Mouse (Mus musculus): ENCODE data around the gene Vamp5.

Vamp5 gene

GRCm38 (mm10) chr6:72346261-72346660, 34.0 kb downstream of the Vamp5 start:
- DNase-seq (ENCODE audit: low read depth, low spot score) = peak; percentile 27

GRCm38 (mm10) chr6:72345633-72346032, 34.6 kb downstream of the Vamp5 start:
- no peak for DNase-seq (ENCODE audit: low read depth, low spot score)

- peak; percentile 95 for DNase-seq (ENCODE audit: low read depth, low spot score)
These were observed 35.1 kb downstream of the Vamp5 start, which contains the start of gene Usp39 for GRCm38 (mm10) chr6:72345074-72345567. TSS of gene Usp39 (minus strand) at chr6:72345184.

GRCm38 (mm10) chr6:72344396-72345073, 35.7 kb downstream of the Vamp5 start:
- no peak for DNase-seq (ENCODE audit: low read depth, low spot score)

- DNase-seq (ENCODE audit: low read depth, low spot score) = no peak
These were observed 39.8 kb downstream of the Vamp5 start for GRCm38 (mm10) chr6:72340481-72340880.

- DNase-seq (ENCODE audit: low read depth, low spot score) = no peak
These were observed 47.2 kb downstream of the Vamp5 start for GRCm38 (mm10) chr6:72333111-72333510.

- no peak for DNase-seq (ENCODE audit: low read depth, low spot score)
These were observed 50.1 kb downstream of the Vamp5 start for GRCm38 (mm10) chr6:72330133-72330532.

- no peak for DNase-seq (ENCODE audit: low read depth, low spot score)
These were observed 51.2 kb downstream of the Vamp5 start for GRCm38 (mm10) chr6:72329019-72329418.

- DNase-seq (ENCODE audit: low read depth, low spot score) = peak; percentile 62
These were observed 54.0 kb downstream of the Vamp5 start for GRCm38 (mm10) chr6:72326274-72326673.

GRCm38 (mm10) chr6:72323786-72324508, 56.3 kb downstream of the Vamp5 start:
- no peak for DNase-seq (ENCODE audit: low read depth, low spot score)

GRCm38 (mm10) chr6:72322936-72323335, 57.3 kb downstream of the Vamp5 start:
- DNase-seq (ENCODE audit: low read depth, low spot score) = no peak

GRCm38 (mm10) chr6:72319019-72319418, 61.2 kb downstream of the Vamp5 start:
- DNase-seq (ENCODE audit: low read depth, low spot score) = peak; percentile 39
